Mouse (Mus musculus) neural tube, embryonic 12.5 days (tissue): ENCODE data around the gene Cd247. TPM values are rescaled to one million over a fixed set of nuclear protein-coding genes. Genes with fewer than 3 reads are reported as not detected.

ENCODE experiments used
- ATAC-seq: fragments of 200-750 bp; cut with Nextera tagmentation; 2 replicates; pipeline ENCODE4 v1.8.0; 2017; ENCODE audit warnings: low read depth, mild to moderate bottlenecking, moderate TSS enrichment, moderate library complexity; ENCODE audit not compliant: low FRiP score
- H3K27ac ChIP-seq: fragments of 300-500 bp; sonication (generic); 2 replicates; pipeline ENCODE4 v1.5.1; 2016
- H3K27me3 ChIP-seq: fragments of 300-500 bp; sonication (generic); replicated peaks from 2 replicates; pipeline ENCODE4 v1.6.1; 2016; ENCODE audit warnings: mild to moderate bottlenecking
- H3K36me3 ChIP-seq: fragments of 300-500 bp; sonication (generic); 2 replicates; pipeline ENCODE4 v1.6.1; 2016; ENCODE audit warnings: mild to moderate bottlenecking
- H3K4me1 ChIP-seq: fragments of 300-500 bp; sonication (generic); 2 replicates; pipeline ENCODE4 v1.6.1; 2016
- H3K4me2 ChIP-seq: fragments of 300-500 bp; sonication (generic); replicated peaks from 2 replicates; pipeline ENCODE4 v1.6.1; 2016; ENCODE audit warnings: mild to moderate bottlenecking
- H3K4me3 ChIP-seq: fragments of 300-500 bp; sonication (generic); 2 replicates; pipeline ENCODE4 v1.5.1; 2016
- H3K9ac ChIP-seq: fragments of 300-500 bp; sonication (generic); 2 replicates; pipeline ENCODE4 v1.6.1; 2016; ENCODE audit warnings: mild to moderate bottlenecking
- H3K9me3 ChIP-seq: fragments of 300-500 bp; sonication (generic); 2 replicates; pipeline ENCODE4 v1.6.1; 2016; ENCODE audit warnings: mild to moderate bottlenecking
- WGBS: fragments of 180-500 bp; shearing (Covaris S2); methylation state at CpG from one replicate; pipeline ENCODE4 v1.1.7; 2016; 5-methylcytosine and 5-hydroxymethylcytosine counted together
- polyA plus RNA-seq: library from polyadenylated mRNA; unstranded; fragments of >200 nt; fragmentation: Nextera tagmentation; extraction: Ambion mirVana; gene quantifications from 2 replicates; pipeline ENCODE4 v1.2.1, GENCODE M21; 2016

The Cd247 gene
- polyA plus RNA-seq, 1 experiment from 2014 or later = 1.2 TPM

DNA sequence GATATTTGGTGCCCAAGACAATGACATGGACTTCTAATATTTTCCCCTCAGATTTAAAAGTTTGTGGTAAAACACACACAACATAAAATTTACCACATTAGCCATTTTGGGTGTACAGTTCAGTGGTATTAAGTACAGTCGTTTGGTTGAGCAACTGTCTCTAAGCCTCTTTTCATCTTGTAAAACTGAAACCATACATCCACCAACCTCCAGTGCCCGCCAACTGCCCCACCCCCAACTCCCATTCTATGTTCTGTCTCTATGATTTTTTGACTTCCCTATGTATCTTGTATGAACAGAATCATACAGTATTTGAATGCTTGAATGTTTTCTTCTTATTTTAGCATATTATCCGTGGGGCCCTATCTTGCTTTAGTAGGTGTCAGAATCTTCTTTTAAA is 24.3 kb downstream of the Cd247 start:
- H3K27ac ChIP-seq = no peak overlapping the region
- no peak for ATAC-seq
- H3K36me3 ChIP-seq = no peaks in the 10 kb centered on the region
- H3K9ac ChIP-seq = no peak overlapping the region
- 79% methylated on average over 3 of the region's 3 CpGs for WGBS
- peaks cover 40% of the 10 kb centered on the region for H3K27me3 ChIP-seq
- no peaks in the 10 kb centered on the region for H3K9me3 ChIP-seq
- H3K4me2 ChIP-seq = no peak overlapping the region
- peaks cover 25% of the 10 kb centered on the region for H3K4me1 ChIP-seq
- no peak overlapping the region for H3K4me3 ChIP-seq

- ATAC-seq = peak; percentile 39; the same call in 1 of the 2 replicates
- H3K9ac ChIP-seq = peak overlapping the region; percentile 13; the same call in 1 of the 2 replicates
- H3K27me3 ChIP-seq = peaks cover 48% of the 10 kb centered on the region
- no peak overlapping the region for H3K4me3 ChIP-seq
- 11% methylated on average over 7 of the region's 7 CpGs for WGBS
- peak overlapping the region; percentile 38 for H3K4me2 ChIP-seq
- peak overlapping the region; percentile 32; the same call in 1 of the 2 replicates for H3K27ac ChIP-seq
- H3K4me1 ChIP-seq = peaks cover 25% of the 10 kb centered on the region
- H3K9me3 ChIP-seq = no peaks in the 10 kb centered on the region
- H3K36me3 ChIP-seq = no peaks in the 10 kb centered on the region
Measured at GRCm38 (mm10) chr1:165814116-165814515, 25.6 kb downstream of the Cd247 start.

GRCm38 (mm10) chr1:165814521-165815278 is 26.2 kb downstream of the Cd247 start:
- 0 out of 2 replicates have a peak, but pooled peaks have one; percentile 5 for ATAC-seq
- H3K4me2 ChIP-seq = peak overlapping the region; percentile 38
- 0 out of 2 replicates have a peak overlapping the region, but pooled peaks have one; percentile 13 for H3K9ac ChIP-seq
- H3K9me3 ChIP-seq = no peaks in the 10 kb centered on the region
- 17% methylated on average over 14 of the region's 14 CpGs for WGBS
- no peaks in the 10 kb centered on the region for H3K36me3 ChIP-seq
- H3K27me3 ChIP-seq = peaks cover 51% of the 10 kb centered on the region
- H3K4me1 ChIP-seq = peaks cover 25% of the 10 kb centered on the region
- H3K27ac ChIP-seq = no peak overlapping the region; the same call in 1 of the 2 replicates
- H3K4me3 ChIP-seq = no peak overlapping the region

DNA sequence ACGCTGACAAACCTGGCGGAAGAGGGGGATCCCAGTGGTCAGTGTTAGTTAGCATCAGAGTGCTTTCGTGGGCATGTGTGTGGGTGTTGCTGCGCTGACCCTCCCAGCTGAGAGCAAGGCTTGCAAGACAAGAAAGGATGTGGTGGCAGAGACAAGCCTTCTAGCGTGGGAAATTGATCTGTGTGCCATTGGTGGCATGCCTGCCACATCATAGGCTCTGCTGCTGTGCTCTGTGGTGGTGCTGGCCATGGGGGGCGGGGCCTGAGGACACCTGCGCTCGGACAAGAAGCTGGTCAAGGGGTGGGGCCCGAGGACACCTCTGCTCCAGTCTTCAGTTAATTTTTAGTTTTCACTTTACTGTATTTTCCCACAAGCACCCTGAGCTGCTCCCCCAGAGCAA is 27.9 kb downstream of the Cd247 start:
- Histone ChIP-seq H3K4me1 (peaks cover 25% of the 10 kb centered on the region), H3K27ac (no peak overlapping the region), H3K36me3 (no peaks in the 10 kb centered on the region), H3K27me3 (peaks cover 52% of the 10 kb centered on the region), H3K4me3 (no peak overlapping the region), H3K4me2 (no peak overlapping the region), H3K9me3 (no peaks in the 10 kb centered on the region), H3K9ac (no peak overlapping the region)
- ATAC-seq = no peak
- WGBS = 88% methylated on average over 9 of the region's 9 CpGs

DNA sequence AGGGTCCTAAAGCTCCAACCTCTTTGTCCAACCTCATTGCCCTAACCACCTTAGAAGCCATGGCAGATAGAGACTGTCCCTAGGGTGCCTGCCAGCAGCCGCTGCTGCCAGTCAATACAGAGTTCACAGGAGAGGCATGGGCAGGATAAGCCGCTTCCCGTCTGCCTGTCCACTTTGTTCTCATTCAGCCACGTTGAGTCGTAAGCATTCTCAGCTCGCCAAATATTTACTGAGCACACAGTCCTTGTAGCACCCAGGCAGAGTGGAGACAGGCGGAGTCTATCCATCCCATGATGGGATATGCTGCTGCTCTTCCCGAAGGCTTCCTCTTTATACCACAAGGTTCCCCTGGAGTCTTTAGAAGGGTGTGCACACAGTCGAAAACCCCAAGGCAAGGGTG is 28.8 kb downstream of the Cd247 start:
- WGBS = 65% methylated on average over 9 of the region's 9 CpGs
- no peak overlapping the region for H3K4me3 ChIP-seq
- H3K9me3 ChIP-seq = no peaks in the 10 kb centered on the region
- H3K4me2 ChIP-seq = no peak overlapping the region
- no peak overlapping the region for H3K9ac ChIP-seq
- H3K27ac ChIP-seq = no peak overlapping the region
- H3K27me3 ChIP-seq = peaks cover 46% of the 10 kb centered on the region
- ATAC-seq = no peak
- no peaks in the 10 kb centered on the region for H3K36me3 ChIP-seq
- H3K4me1 ChIP-seq = peaks cover 25% of the 10 kb centered on the region

GRCm38 (mm10) chr1:165818145-165818860 is 29.8 kb downstream of the Cd247 start:
- H3K4me3 ChIP-seq = no peak overlapping the region
- no peak for ATAC-seq
- H3K4me2 ChIP-seq = no peak overlapping the region
- no peaks in the 10 kb centered on the region for H3K9me3 ChIP-seq
- no peak overlapping the region for H3K27ac ChIP-seq
- 42% methylated on average over 8 of the region's 8 CpGs for WGBS
- H3K36me3 ChIP-seq = no peaks in the 10 kb centered on the region
- H3K9ac ChIP-seq = no peak overlapping the region
- peaks cover 22% of the 10 kb centered on the region for H3K4me1 ChIP-seq
- H3K27me3 ChIP-seq = peaks cover 39% of the 10 kb centered on the region

DNA sequence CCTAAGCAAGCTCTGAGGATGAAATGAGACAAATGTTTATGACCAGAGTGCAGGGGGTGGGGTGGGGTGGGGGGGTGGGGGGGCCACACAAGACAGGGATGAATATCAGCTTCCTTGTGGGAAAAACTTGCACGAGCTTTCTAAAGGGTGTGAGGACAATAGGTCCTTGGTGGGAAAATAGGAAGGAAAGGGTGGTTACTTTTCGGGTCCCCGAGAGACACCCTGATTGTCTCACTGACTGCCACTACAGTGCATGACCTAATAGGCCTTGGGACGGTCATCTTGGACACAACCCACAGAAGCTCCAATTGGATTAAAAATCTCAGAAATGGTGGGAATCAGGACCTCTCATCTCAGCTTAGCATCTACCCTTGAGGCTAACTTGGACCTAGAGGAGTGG is 30.7 kb downstream of the Cd247 start:
- Histone ChIP-seq H3K4me3 (no peak overlapping the region), H3K4me1 (peaks cover 14% of the 10 kb centered on the region), H3K4me2 (no peak overlapping the region), H3K27ac (no peak overlapping the region), H3K36me3 (no peaks in the 10 kb centered on the region), H3K9ac (no peak overlapping the region), H3K9me3 (no peaks in the 10 kb centered on the region), H3K27me3 (peaks cover 36% of the 10 kb centered on the region)
- ATAC-seq = no peak
- 76% methylated on average over 4 of the region's 4 CpGs for WGBS

DNA sequence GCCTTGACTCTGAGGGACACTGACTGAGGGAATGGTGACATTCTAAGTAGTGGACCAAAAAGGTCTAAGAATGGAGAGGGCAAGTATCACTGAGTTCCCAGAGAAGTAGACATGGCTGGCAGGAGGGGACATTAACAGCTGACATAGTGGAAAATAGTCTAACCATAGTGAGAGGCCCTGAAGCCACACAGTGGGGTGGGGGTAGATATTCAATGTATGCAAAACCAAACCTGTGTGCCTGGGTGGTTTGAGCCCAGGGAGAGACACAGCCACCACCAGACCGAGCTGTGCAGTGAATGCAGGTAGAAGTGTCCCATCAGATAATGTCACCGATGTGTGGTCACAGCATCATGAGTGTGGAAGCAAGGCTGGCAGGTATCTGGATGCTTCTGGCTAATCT is 33.5 kb downstream of the Cd247 start:
- H3K27ac ChIP-seq = no peak overlapping the region
- peaks cover 26% of the 10 kb centered on the region for H3K27me3 ChIP-seq
- H3K36me3 ChIP-seq = no peaks in the 10 kb centered on the region
- H3K4me3 ChIP-seq = no peak overlapping the region
- no peaks in the 10 kb centered on the region for H3K9me3 ChIP-seq
- H3K4me1 ChIP-seq = no peaks in the 10 kb centered on the region
- H3K4me2 ChIP-seq = no peak overlapping the region
- 93% methylated on average over 2 of the region's 2 CpGs for WGBS
- no peak for ATAC-seq
- H3K9ac ChIP-seq = no peak overlapping the region

DNA sequence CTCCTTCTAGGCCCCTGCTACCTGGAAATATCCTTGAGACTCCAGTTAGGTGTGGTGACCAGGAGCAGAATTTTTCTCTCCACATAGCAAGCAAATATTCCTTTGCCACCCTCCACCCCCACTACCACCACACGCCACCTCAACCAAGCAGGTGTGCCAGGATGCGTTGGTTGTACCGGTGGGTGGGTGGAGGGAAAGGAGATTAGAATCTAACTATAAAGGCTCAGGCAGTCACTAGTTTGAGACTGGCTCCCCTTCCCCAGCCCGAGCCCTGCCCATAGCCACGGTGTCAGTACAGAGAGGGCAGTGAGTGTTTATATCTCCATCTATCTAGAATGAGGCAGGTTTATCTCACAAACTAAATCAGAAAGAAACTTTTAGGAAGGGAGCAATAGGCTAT is 39.7 kb downstream of the Cd247 start:
- 91% methylated on average over 5 of the region's 5 CpGs for WGBS
- H3K4me3 ChIP-seq = no peak overlapping the region

DNA sequence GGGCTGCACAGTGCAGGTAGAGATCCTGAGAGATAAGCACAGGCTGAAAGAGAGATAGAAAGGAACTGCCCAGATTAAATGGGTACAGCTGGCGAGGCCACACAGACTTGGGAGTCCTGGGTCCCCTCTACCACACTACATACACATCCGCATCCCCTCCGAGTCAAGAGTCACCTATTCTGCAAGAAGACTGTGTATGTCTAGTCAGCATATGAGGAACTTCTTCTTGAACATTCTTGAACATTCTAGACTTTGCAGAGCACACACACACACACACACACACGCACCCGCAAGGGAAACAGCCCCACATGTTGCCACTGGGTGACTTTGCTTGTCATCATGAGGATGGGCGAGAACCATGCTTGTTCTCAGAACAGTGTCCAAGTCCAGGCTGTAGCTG is 40.1 kb downstream of the Cd247 start:
- WGBS = 89% methylated on average over 6 of the region's 6 CpGs
- H3K9ac ChIP-seq = no peak overlapping the region
- no peak overlapping the region for H3K4me3 ChIP-seq
- ATAC-seq = no peak
- no peaks in the 10 kb centered on the region for H3K9me3 ChIP-seq
- H3K27ac ChIP-seq = no peak overlapping the region
- no peak overlapping the region for H3K4me2 ChIP-seq
- H3K27me3 ChIP-seq = no peaks in the 10 kb centered on the region
- H3K4me1 ChIP-seq = peaks cover 6% of the 10 kb centered on the region; the same call in 1 of the 2 replicates
- H3K36me3 ChIP-seq = no peaks in the 10 kb centered on the region

More for the DNA sequence above, 39.7 kb downstream of the Cd247 start:
- no peak overlapping the region for H3K27ac ChIP-seq
- H3K4me1 ChIP-seq = peaks cover 5% of the 10 kb centered on the region; the same call in 1 of the 2 replicates
- no peak overlapping the region for H3K4me2 ChIP-seq
- no peaks in the 10 kb centered on the region for H3K36me3 ChIP-seq
- H3K27me3 ChIP-seq = no peaks in the 10 kb centered on the region; the same call in 1 of the 2 replicates
- ATAC-seq = no peak
- no peak overlapping the region for H3K9ac ChIP-seq
- no peaks in the 10 kb centered on the region for H3K9me3 ChIP-seq

DNA sequence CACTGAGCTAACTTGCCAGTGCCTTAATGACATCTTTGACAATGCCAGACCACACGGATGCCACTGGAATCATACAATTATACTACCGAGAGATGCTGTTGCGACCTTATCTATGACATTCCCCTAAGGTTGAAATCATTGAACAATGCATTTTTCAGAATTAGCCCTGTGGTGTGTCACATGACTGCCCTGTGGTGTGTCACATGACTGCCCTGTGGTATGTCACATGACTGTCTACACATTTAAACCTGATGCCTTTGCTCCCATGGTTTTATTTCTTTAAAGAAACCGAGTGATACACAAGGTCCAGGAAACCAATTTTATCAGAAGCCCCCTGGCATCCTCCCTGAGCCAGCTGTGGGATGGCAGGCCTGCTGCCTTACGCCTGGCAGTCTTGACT is 41.4 kb downstream of the Cd247 start:
- H3K4me2 ChIP-seq = no peak overlapping the region
- H3K27ac ChIP-seq = no peak overlapping the region
- no peaks in the 10 kb centered on the region for H3K27me3 ChIP-seq
- H3K36me3 ChIP-seq = no peaks in the 10 kb centered on the region
- no peaks in the 10 kb centered on the region for H3K9me3 ChIP-seq
- no peak for ATAC-seq
- H3K4me3 ChIP-seq = no peak overlapping the region
- H3K4me1 ChIP-seq = peaks cover 15% of the 10 kb centered on the region; the same call in 1 of the 2 replicates
- H3K9ac ChIP-seq = no peak overlapping the region
- 89% methylated on average over 5 of the region's 5 CpGs for WGBS

DNA sequence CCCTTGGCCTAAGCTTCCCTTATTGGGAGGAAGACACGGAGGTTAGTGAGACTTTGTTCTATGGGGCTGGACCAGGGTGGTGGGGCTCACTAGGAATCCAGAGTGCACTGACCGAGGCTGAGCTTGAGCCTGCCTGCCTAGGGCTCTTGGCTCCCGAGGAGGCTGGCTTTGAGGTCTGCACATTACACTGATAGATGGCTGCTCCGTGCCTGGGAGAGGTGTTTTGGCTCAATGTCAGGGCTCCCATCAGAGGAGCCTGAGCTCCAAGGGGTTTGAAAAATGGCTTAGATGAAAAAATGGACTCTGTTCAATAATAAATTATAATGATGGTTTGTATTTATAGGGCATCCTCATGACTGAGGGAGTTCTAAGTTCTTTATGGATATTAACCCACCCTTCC is 44.8 kb downstream of the Cd247 start:
- Histone ChIP-seq H3K4me2 (no peak overlapping the region; the same call in 1 of the 2 replicates), H3K27me3 (no peaks in the 10 kb centered on the region), H3K9me3 (no peaks in the 10 kb centered on the region), H3K27ac (peak overlapping the region; percentile 55; the same call in 1 of the 2 replicates), H3K36me3 (no peaks in the 10 kb centered on the region), H3K4me3 (no peak overlapping the region), H3K4me1 (peaks cover 37% of the 10 kb centered on the region), H3K9ac (no peak overlapping the region)
- WGBS = 14% methylated on average over 4 of the region's 4 CpGs
- ATAC-seq = peak; percentile 52; the same call in 1 of the 2 replicates
